Mouse (Mus musculus): ENCODE results near the gene Sorcs3.

Sorcs3 gene

DNA sequence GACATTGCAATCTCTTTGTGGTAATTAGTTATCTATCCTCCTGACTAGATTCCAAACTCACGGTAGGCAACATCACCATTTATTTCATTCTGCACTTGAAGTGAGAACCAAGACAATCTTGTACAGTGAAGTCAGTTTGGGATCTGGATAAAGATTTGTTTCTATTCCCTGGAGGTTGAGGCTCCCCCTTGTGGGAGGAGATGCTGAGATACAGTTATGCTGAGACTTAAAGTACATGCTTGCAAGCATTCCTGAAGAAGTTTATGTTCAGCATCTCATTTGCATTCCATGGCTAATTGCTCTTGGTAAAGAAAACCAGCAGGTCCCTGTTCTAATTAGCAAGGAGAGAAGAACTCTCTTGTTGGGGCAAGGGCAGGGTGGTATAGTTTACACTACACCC is 185.7 kb downstream of the Sorcs3 start:
- DNase-seq (ENCODE audit: low spot score) = no peak

DNA sequence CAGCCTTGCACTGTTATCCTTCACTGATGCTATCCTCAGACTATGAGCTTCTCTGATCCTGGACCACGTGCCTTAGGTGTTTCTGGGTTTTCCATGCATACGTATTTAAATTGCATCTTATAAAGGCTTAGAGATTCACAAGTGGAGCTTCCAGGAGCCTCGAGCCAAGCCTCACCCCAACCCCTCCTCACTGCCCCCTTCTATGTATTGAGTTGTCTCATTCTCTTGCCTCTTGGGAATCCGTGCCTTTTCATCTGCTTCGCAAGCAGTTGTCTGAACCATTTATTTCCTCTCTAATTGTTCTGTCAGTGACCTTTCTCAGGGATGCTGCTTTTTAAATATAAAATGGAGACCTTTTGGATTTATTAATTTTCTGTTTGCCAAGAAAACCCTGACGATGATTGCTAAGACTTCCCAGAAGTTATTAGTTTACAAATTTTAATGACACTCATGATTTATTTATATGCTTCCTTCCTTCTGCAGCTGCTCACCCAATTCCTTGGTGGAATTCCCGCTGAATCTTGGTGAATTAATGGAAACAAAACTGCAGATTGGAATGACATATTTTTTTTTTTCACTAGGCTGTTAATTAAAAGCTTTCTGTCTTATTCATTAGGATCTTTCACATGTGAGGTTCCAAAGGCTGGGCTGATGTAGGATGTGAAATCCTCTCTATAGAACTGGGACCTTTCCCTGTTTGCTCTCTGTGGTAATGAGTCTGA is 199.1 kb downstream of the Sorcs3 start:
- DNase-seq (ENCODE audit: low spot score) = no peak

GRCm38 (mm10) chr19:48408221-48408620 is 202.4 kb downstream of the Sorcs3 start:
- DNase-seq (ENCODE audit: low spot score) = no peak

DNA sequence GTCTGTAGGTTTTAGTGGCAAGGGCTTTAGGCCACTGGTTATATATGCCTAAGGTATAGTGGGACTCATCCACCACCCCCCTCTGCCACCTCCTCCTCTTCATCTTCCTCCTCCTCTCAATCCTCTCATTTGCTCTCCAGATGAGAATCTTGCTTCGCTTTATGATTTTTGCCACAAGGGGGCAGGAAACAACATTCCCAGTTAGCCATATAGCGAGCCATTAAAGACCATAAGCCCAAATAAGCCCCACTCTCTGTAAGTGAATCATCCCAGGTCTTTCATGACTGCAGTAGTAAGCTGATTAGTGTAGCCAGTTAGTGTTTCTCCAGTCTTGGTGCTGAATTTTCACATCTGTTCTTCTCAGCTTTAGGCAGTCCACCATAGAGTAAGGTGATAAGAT is 205.5 kb downstream of the Sorcs3 start:
- DNase-seq (ENCODE audit: low spot score) = no peak

GRCm38 (mm10) chr19:48413836-48414235 is 208.0 kb downstream of the Sorcs3 start:
- DNase-seq (ENCODE audit: low spot score) = no peak

DNA sequence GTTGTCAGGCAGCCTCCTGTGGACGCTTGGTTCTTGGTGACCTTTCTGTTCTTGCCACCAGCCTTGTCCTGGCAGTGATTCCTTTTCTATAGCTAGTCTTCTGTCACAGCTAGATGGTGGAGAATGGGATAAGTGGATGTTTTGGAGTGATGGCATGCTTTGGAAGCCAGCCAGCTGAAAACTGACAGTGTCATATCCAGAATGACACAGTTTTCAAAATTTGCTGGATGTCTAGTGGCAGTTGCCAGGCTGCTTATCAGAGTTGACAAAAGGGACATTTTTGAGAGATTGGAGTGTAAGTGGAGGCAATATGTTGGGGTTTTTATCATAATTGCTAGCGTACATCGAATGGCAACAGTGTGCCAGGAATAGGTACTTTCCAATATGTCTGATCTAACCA is 212.5 kb downstream of the Sorcs3 start:
- no peak for DNase-seq (ENCODE audit: low spot score)

GRCm38 (mm10) chr19:48429263-48429662 is 223.4 kb downstream of the Sorcs3 start:
- DNase-seq (ENCODE audit: low spot score) = no peak

- no peak for DNase-seq (ENCODE audit: low spot score)
These were observed 223.9 kb downstream of the Sorcs3 start for GRCm38 (mm10) chr19:48429755-48430154.

DNA sequence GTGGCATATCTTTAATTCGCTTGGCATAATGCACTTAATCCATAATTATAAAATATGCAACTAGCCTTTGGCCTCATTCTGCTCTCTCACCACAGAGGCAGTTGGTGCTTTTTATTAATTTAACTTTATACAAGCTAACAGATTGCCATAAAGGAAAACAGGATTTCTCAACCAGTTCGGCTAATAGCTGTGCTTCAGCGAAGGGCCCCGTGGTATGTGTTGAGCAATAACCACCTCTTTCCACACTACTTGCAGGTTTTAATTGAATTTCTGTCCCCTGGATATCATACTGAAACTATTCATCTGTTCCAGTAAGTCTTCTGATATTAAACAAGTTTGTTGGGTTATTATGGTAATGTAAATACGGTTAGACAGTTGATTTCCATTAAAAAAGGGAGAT is 224.5 kb downstream of the Sorcs3 start:
- DNase-seq (ENCODE audit: low spot score) = no peak

GRCm38 (mm10) chr19:48438450-48438849 is 232.6 kb downstream of the Sorcs3 start:
- DNase-seq (ENCODE audit: low spot score) = no peak

DNA sequence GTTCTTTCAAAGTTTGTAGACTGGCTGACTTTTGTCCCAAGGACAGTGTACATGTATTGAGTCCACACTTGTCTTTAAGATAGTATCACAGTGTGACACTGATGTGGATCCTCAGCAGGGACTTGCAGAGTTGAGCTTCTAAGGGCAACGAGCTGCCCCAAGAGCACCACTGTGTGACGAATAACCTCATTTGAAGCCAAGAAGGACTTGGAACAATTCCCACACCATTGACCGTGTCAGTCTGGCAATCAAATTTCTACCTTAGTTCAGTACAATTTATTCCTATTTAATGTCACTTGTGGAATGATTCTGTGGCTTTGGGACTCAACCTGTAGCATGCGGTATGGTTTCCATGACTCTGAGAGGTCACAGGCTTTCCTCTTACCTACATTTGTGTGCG is 255.3 kb downstream of the Sorcs3 start:
- no peak for DNase-seq (ENCODE audit: low spot score)

GRCm38 (mm10) chr19:48462426-48462825 is 256.6 kb downstream of the Sorcs3 start:
- DNase-seq (ENCODE audit: low spot score) = no peak

DNA sequence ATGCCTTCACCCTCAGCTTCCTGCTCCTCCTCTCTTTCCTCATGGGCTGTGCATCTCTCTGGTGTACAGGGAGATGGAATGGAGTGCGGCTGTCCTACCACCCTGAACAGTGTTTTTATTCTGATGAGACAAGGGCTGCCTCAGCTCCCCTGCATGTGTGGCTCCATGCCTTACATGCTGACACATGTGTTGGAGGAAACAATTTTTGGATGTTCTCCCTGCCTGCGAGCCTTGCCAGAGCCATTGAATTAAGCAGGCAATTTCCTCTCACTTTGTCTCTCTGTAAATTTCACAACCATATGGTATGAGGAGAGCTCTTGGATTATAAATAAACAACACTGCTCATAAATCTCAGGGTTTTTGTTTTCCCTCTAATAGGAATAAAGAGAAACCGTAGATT is 257.7 kb downstream of the Sorcs3 start:
- no peak for DNase-seq (ENCODE audit: low spot score)

DNA sequence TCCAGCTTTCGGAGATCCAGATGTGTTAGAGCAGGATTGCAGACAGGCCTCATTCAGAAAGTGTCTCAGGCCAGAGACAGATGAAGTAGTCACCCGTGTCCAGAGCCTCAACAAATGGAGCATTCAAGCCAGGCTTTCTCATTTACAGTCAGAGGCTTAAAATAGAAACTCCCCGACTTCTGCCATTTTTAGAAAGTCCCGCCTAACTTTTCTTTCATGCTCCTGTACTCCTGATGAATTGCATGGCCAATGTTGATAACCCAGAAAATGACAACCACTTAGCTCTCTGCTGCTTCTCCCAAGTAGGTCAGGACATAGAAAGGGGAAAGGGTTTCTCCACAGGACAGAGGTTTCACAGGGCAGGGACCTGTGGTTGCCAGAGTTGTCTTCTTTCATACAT is 261.6 kb downstream of the Sorcs3 start:
- no peak for DNase-seq (ENCODE audit: low spot score)

GRCm38 (mm10) chr19:48469791-48470410 is 264.1 kb downstream of the Sorcs3 start:
- no peak for DNase-seq (ENCODE audit: low spot score)

- DNase-seq (ENCODE audit: low spot score) = no peak
These were observed 266.1 kb downstream of the Sorcs3 start for GRCm38 (mm10) chr19:48471927-48472326.

GRCm38 (mm10) chr19:48475784-48476410 is 270.1 kb downstream of the Sorcs3 start:
- no peak for DNase-seq (ENCODE audit: low spot score)

DNA sequence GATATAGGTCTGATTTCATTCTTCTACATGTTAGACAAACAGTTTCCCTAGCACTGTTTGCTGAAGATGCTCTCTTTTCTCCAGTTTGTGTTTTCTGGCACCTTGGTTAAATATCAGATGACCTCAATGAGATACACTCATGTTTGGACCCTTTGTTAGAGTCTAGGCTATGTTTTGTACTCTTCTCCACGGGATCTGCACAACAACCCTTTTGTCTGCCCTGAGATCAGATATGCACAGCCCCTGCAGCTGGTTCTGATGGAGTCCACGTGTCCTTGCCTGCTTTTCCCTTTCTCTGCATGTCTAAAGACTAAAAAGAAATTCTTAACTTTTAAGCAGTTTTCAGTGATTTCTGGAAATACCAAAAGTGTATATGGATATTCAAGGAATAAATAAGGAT is 273.0 kb downstream of the Sorcs3 start:
- no peak for DNase-seq (ENCODE audit: low spot score)

GRCm38 (mm10) chr19:48482946-48483345 is 277.1 kb downstream of the Sorcs3 start:
- no peak for DNase-seq (ENCODE audit: low spot score)

DNA sequence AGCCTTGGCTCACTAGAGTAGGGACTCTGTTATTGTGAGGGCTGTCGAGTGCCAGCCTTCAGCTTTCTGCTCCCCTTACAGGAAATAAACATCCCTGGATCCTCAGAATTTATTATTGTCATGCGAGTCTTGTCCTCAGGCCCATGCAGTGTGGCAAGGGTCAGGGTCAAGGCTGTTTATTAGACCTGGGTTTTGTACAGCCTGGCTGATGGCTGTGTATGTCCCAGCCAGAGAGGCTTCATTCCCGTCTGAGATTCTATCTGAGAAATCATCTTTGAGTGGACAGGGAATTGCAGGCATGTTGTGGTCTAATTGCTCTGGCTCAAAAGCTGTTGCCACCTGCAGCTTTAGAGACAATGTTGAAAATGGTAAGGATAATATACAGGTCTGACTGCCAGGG is 285.3 kb downstream of the Sorcs3 start:
- no peak for DNase-seq (ENCODE audit: low spot score)

DNA sequence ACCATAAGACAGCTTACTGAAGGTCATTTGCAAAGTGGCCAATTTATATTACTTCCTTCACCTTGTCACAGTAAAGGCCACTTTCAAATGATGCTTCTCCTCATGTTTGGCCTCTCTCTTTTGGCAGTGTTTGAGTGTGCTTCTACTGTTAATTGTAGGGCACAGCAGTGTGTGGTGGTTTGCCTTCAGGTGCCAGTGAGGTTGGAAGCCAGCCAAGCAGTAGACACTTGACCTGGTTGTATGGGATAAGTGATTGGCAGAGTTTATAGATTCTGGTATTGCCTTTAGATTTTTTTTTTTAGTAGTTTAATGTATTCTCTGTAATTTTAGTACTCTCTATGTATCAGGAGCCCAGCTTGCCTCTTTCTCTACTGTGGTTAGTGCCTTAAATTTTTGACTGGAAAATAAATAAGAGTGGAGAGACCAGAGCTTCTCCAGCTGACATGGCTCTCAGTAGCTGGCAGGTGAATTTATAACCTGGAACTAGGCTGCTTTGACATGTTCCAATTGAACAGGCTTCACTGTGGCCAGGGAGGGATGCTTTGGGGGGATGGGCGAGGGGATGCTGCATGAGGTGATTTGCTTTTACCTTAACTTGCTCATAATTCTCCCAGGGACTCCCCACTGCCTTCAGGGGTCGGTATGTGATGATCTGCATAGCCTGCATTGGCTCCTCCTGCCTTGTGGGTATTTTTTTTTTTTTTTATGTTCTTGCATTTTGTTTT is 298.2 kb downstream of the Sorcs3 start:
- no peak for DNase-seq (ENCODE audit: low spot score)

- no peak for DNase-seq (ENCODE audit: low spot score)
These were observed 318.0 kb downstream of the Sorcs3 start for GRCm38 (mm10) chr19:48523803-48524202.

Data from c-Kit-positive CD71-positive TER-119-positive erythroid progenitor cells, embryonic 14.5 days (primary cell).